Mouse (Mus musculus) embryonic fibroblast, embryonic 13.5 days (primary cell): ENCODE data around the gene Bax.

Experiments used
- CTCF ChIP-seq: IDR thresholded peaks from 2 replicates; pipeline ENCODE4 v1.5.1; 2011; ENCODE audit warnings: mild to moderate bottlenecking, control low read depth, low read length, moderate library complexity, borderline replicate concordance; ENCODE audit not compliant: insufficient read depth
- POLR2A ChIP-seq: IDR thresholded peaks from 2 replicates; pipeline ENCODE4 v1.6.1; 2011; ENCODE audit warnings: low read depth, mild to moderate bottlenecking, control low read depth, low read length, moderate library complexity

DNA sequence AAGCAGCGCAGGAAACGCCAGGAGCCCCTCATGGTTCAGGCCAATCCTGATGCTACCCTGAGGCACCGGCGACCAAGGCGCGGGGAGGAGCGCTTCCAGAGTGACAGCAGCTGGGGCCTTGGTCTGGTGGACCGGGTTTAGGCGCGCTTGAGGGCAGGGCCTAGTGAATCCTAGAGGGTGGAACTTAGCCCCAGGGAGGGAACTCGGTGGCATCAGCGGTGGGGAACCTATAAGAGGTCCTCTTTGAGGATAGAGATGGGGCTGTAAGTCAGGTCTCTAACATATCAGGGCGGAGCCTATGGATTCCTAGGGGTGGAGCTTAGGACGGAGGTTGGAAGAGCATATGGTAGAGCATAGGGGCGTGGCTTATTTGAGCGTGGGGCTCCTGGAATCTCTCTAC lies 48.7 kb upstream of the Bax start:
- TF ChIP-seq CTCF (no peak), POLR2A (no peak)
